Mouse (Mus musculus) MEL (cell line): ENCODE measurements around the gene Bub1.

Source experiments
- CHD2 ChIP-seq: IDR thresholded peaks from 2 replicates; pipeline ENCODE4 v1.6.1; 2011; ENCODE audit warnings: low read length, improper control_type of control experiment
- EP300 ChIP-seq, 2 experiments: IDR thresholded peaks; 2 replicates each; pipeline ENCODE4 v1.6.1; 2011; ENCODE audit warnings: improper control_type of control experiment in 2 of 2, low read length in 2 of 2, low read depth in 1 of 2, mild to moderate bottlenecking in 1 of 2
- POLR2AphosphoS2 ChIP-seq: IDR thresholded peaks from 2 replicates; pipeline ENCODE4 v1.6.1; 2011; ENCODE audit warnings: low read length, improper control_type of control experiment
- TAL1 ChIP-seq: IDR thresholded peaks from 2 replicates; pipeline ENCODE4 v1.6.1; 2012; ENCODE audit warnings: mild to moderate bottlenecking, inconsistent platforms, low read length, moderate library complexity, mixed read lengths

- no peak for TF ChIP-seq TAL1
- TF ChIP-seq EP300 (IDR thresholded peaks at IDR 0.05; ENCODE audit: low read depth in 1 of 2, low read length in 2 of 2): no peak
- no peak for TF ChIP-seq POLR2AphosphoS2
- no peak for TF ChIP-seq CHD2
Measured at GRCm38 (mm10) chr2:127854332-127854991, 22.8 kb upstream of the Bub1 start.
